Mouse (Mus musculus) heart, postnatal 36 days (tissue): ENCODE measurements around the gene Pafah1b2. TPM values are rescaled to one million over a fixed set of nuclear protein-coding genes. Genes with fewer than 3 reads are reported as not detected.

Source experiments
- DNase-seq, 2 experiments: peaks; one replicate each; pipeline ENCODE4 v3.0.0; 2021 to 2022
- intact Hi-C: fragments of 180-260 bp; cut with DNase I; formaldehyde crosslinking; loops from one replicate; pipeline ENCODE4 v1.15.1; 2025
- total RNA-seq, 2 experiments: library from RNA; stranded (reverse); gene quantifications; 2 replicates each; pipeline ENCODE4 v1.2.3; 2021

The Pafah1b2 gene
- total RNA-seq, 2 experiments from 2014 or later: 48.1 to 50.0 TPM

- intact Hi-C loops: no loop called here
- DNase-seq: no peak
These were observed 66.8 kb downstream of the Pafah1b2 start for GRCm38 (mm10) chr9:45945721-45946120.

GRCm38 (mm10) chr9:45944506-45945400 is 67.7 kb downstream of the Pafah1b2 start:
- no peak for DNase-seq
- intact Hi-C loops: no loop called here

- DNase-seq: no peak
- intact Hi-C loops: no loop called here
These were observed 68.6 kb downstream of the Pafah1b2 start for GRCm38 (mm10) chr9:45943628-45944505.

GRCm38 (mm10) chr9:45942916-45943315 is 69.6 kb downstream of the Pafah1b2 start:
- DNase-seq: no peak
- intact Hi-C loops: no loop called here

GRCm38 (mm10) chr9:45942464-45942863 is 70.0 kb downstream of the Pafah1b2 start:
- intact Hi-C loops: no loop called here
- no peak for DNase-seq

- intact Hi-C loops: no loop called here
- no peak for DNase-seq
These were observed 71.1 kb downstream of the Pafah1b2 start for GRCm38 (mm10) chr9:45941329-45941888.

GRCm38 (mm10) chr9:45939794-45940193 is 72.7 kb downstream of the Pafah1b2 start:
- DNase-seq: no peak
- intact Hi-C loops: no loop called here

- intact Hi-C loops: no loop called here
- DNase-seq: no peak
These were observed 73.4 kb downstream of the Pafah1b2 start for GRCm38 (mm10) chr9:45938952-45939637.

GRCm38 (mm10) chr9:45938088-45938487 is 74.4 kb downstream of the Pafah1b2 start:
- intact Hi-C loops: no loop called here
- peak in 1 of 2 experiments; percentile 54 for DNase-seq

GRCm38 (mm10) chr9:45936883-45937282 is 75.6 kb downstream of the Pafah1b2 start:
- intact Hi-C loops: loop anchor here (1.0 kb wide), 1 partner anchor 26 kb away; no protein-coding TSS in a partner anchor
- peak; percentile 55 to 61 for DNase-seq

- intact Hi-C loops: no loop called here
- no peak for DNase-seq
These were observed 76.8 kb downstream of the Pafah1b2 start, which contains the start of gene Tagln for GRCm38 (mm10) chr9:45935628-45936210. Tagln (minus strand) TSS chr9:45936058.

GRCm38 (mm10) chr9:45932571-45933415 is 79.7 kb downstream of the Pafah1b2 start:
- no peak for DNase-seq
- intact Hi-C loops: no loop called here

- intact Hi-C loops: no loop called here
- no peak for DNase-seq
These were observed 80.5 kb downstream of the Pafah1b2 start for GRCm38 (mm10) chr9:45931958-45932357.

- no peak for DNase-seq
- intact Hi-C loops: no loop called here
These were observed 83.2 kb downstream of the Pafah1b2 start for GRCm38 (mm10) chr9:45929285-45929684.

- intact Hi-C loops: no loop called here
- no peak for DNase-seq
These were observed 92.6 kb downstream of the Pafah1b2 start for GRCm38 (mm10) chr9:45919895-45920294.

GRCm38 (mm10) chr9:45917041-45917934 is 95.2 kb downstream of the Pafah1b2 start:
- intact Hi-C loops: no loop called here

GRCm38 (mm10) chr9:45915659-45916058 is 96.8 kb downstream of the Pafah1b2 start:
- DNase-seq: no peak
- intact Hi-C loops: no loop called here

More at GRCm38 (mm10) chr9:45917041-45917934, 95.2 kb downstream of the Pafah1b2 start:
- DNase-seq: peak; percentile 53 to 65
